Mouse (Mus musculus) ES-Bruce4 (cell line): ENCODE results near the gene Adam15. TPM values are rescaled to one million over a fixed set of nuclear protein-coding genes. Genes with fewer than 3 reads are reported as not detected.

Source experiments
- H3K27ac ChIP-seq: 2 replicates; pipeline ENCODE4 v1.5.1; 2012; ENCODE audit warnings: low read length, inconsistent platforms; ENCODE audit not compliant: insufficient read depth
- H3K27me3 ChIP-seq: 2 replicates; pipeline ENCODE4 v1.6.1; 2012; ENCODE audit warnings: mild to moderate bottlenecking, low read length, inconsistent platforms; ENCODE audit not compliant: control insufficient read depth, poor library complexity, insufficient read depth, severe bottlenecking
- H3K36me3 ChIP-seq: 2 replicates; pipeline ENCODE4 v1.6.1; 2012; ENCODE audit warnings: inconsistent platforms, mild to moderate bottlenecking, low read length, moderate library complexity; ENCODE audit not compliant: control insufficient read depth, poor library complexity, insufficient read depth, severe bottlenecking
- H3K4me1 ChIP-seq: one replicate; pipeline ENCODE4 v1.8.1; 2011; ENCODE audit warnings: low read length; ENCODE audit not compliant: control insufficient read depth, insufficient read depth
- H3K4me3 ChIP-seq: 2 replicates; pipeline ENCODE4 v1.5.1; 2011; ENCODE audit warnings: low read depth, mild to moderate bottlenecking, low read length
- H3K9ac ChIP-seq: 2 replicates; pipeline ENCODE4 v1.6.1; 2012; ENCODE audit warnings: low read depth, mild to moderate bottlenecking, inconsistent platforms; ENCODE audit not compliant: poor library complexity, severe bottlenecking
- H3K9me3 ChIP-seq: replicated peaks from 2 replicates; pipeline ENCODE4 v1.6.1; 2012; ENCODE audit warnings: mild to moderate bottlenecking, low read length, inconsistent platforms; ENCODE audit not compliant: control insufficient read depth, poor library complexity, insufficient read depth, severe bottlenecking
- CTCF ChIP-seq: IDR thresholded peaks from one replicate; pipeline ENCODE4 v1.8.1; 2011; ENCODE audit warnings: low read depth, low read length
- EP300 ChIP-seq: IDR thresholded peaks from 2 replicates; pipeline ENCODE4 v1.6.1; 2011; ENCODE audit warnings: low read depth, low read length; ENCODE audit not compliant: insufficient read depth
- POLR2A ChIP-seq: IDR thresholded peaks from one replicate; pipeline ENCODE4 v1.8.1; 2011; ENCODE audit warnings: low read length; ENCODE audit not compliant: insufficient read depth
- polyA plus RNA-seq: library from polyadenylated mRNA; stranded (reverse); fragments of >200 nt; gene quantifications from 2 replicates; pipeline ENCODE4 v1.2.4, GENCODE M21; 2011; ENCODE audit warnings: low read depth; ENCODE audit not compliant: missing spikeins, insufficient read depth, insufficient read length

Gene Adam15
- polyA plus RNA-seq, 1 experiment: 25.2 TPM

- H3K4me3 ChIP-seq: no peak overlapping the region
- H3K27me3 ChIP-seq: no peaks in the 10 kb centered on the region
- H3K4me1 ChIP-seq: peaks cover 2% of the 10 kb centered on the region
- no peaks in the 10 kb centered on the region for H3K36me3 ChIP-seq
- H3K9ac ChIP-seq: no peak overlapping the region
- TF ChIP-seq EP300: no peak
- no peak for TF ChIP-seq POLR2A
- TF ChIP-seq CTCF: no peak
- H3K27ac ChIP-seq: no peak overlapping the region
- no peaks in the 10 kb centered on the region for H3K9me3 ChIP-seq
Measured at GRCm38 (mm10) chr3:89390111-89390515, 40.3 kb upstream of the Adam15 start.

GRCm38 (mm10) chr3:89388901-89389740 lies 39.3 kb upstream of the Adam15 start:
- Histone ChIP-seq H3K9me3 (no peaks in the 10 kb centered on the region), H3K27me3 (no peaks in the 10 kb centered on the region), H3K4me1 (peaks cover 3% of the 10 kb centered on the region), H3K36me3 (no peaks in the 10 kb centered on the region), H3K4me3 (no peak overlapping the region), H3K9ac (no peak overlapping the region), H3K27ac (no peak overlapping the region)
- TF ChIP-seq EP300 (no peak), POLR2A (no peak), CTCF (no peak)

GRCm38 (mm10) chr3:89388134-89388881 lies 38.5 kb upstream of the Adam15 start:
- H3K9me3 ChIP-seq: no peaks in the 10 kb centered on the region
- H3K4me3 ChIP-seq: no peak overlapping the region
- TF ChIP-seq POLR2A (no peak), EP300 (no peak), CTCF (no peak)
- no peak overlapping the region for H3K27ac ChIP-seq
- no peaks in the 10 kb centered on the region for H3K36me3 ChIP-seq
- no peak overlapping the region for H3K9ac ChIP-seq
- no peaks in the 10 kb centered on the region for H3K27me3 ChIP-seq
- H3K4me1 ChIP-seq: peaks cover 10% of the 10 kb centered on the region

GRCm38 (mm10) chr3:89387632-89388031 lies 37.8 kb upstream of the Adam15 start:
- Histone ChIP-seq H3K27ac (no peak overlapping the region), H3K4me3 (no peak overlapping the region), H3K36me3 (no peaks in the 10 kb centered on the region), H3K9me3 (no peaks in the 10 kb centered on the region), H3K9ac (no peak overlapping the region), H3K4me1 (peaks cover 11% of the 10 kb centered on the region), H3K27me3 (no peaks in the 10 kb centered on the region)
- TF ChIP-seq POLR2A: no peak
- no peak for TF ChIP-seq CTCF
- TF ChIP-seq EP300: no peak

GRCm38 (mm10) chr3:89386438-89387420 lies 36.9 kb upstream of the Adam15 start:
- H3K36me3 ChIP-seq: no peaks in the 10 kb centered on the region
- no peak overlapping the region for H3K27ac ChIP-seq
- H3K4me1 ChIP-seq: peaks cover 15% of the 10 kb centered on the region
- TF ChIP-seq POLR2A (no peak), CTCF (no peak), EP300 (no peak)
- H3K27me3 ChIP-seq: no peaks in the 10 kb centered on the region
- peak overlapping the region; percentile 35; the same call in 1 of the 2 replicates for H3K4me3 ChIP-seq
- no peaks in the 10 kb centered on the region for H3K9me3 ChIP-seq
- H3K9ac ChIP-seq: peak overlapping the region; percentile 8; the same call in 1 of the 2 replicates
